Mouse (Mus musculus): ENCODE results near the gene Rara. TPM values are rescaled to one million over a fixed set of nuclear protein-coding genes. Genes with fewer than 3 reads are reported as not detected.

Rara gene
- polyA plus RNA-seq, 1 experiment, result not detected

GRCm38 (mm10) chr11:98941341-98941825, 13.8 kb downstream of the Rara start:
- H3K27ac ChIP-seq (ENCODE audit: insufficient read depth, low read depth, low read length), result peak overlapping the region; percentile 37
- peak overlapping the region; percentile 49 for H3K4me3 ChIP-seq (ENCODE audit: insufficient read depth, low read depth, low read length)
- TF ChIP-seq POLR2A (IDR thresholded peaks at IDR 0.05; ENCODE audit: insufficient read depth, low read depth, low read length) (no peak), CTCF (IDR thresholded peaks at IDR 0.05; ENCODE audit: insufficient read depth, low read depth, low read length) (no peak)
- H3K4me1 ChIP-seq (ENCODE audit: control insufficient read depth, insufficient read depth, low read length), result peaks cover 88% of the 10 kb centered on the region
- WGBS, result 7% methylated on average over 12 of the region's 12 CpGs

GRCm38 (mm10) chr11:98941826-98942550, 14.4 kb downstream of the Rara start:
- TF ChIP-seq CTCF (IDR thresholded peaks at IDR 0.05; ENCODE audit: insufficient read depth, low read depth, low read length) (no peak), POLR2A (IDR thresholded peaks at IDR 0.05; ENCODE audit: insufficient read depth, low read depth, low read length) (no peak)
- Histone ChIP-seq H3K4me3 (ENCODE audit: insufficient read depth, low read depth, low read length) (peak overlapping the region; percentile 49), H3K27ac (ENCODE audit: insufficient read depth, low read depth, low read length) (peak overlapping the region; percentile 63), H3K4me1 (ENCODE audit: control insufficient read depth, insufficient read depth, low read length) (peaks cover 85% of the 10 kb centered on the region)
- 16% methylated on average over 15 of the region's 15 CpGs for WGBS

DNA sequence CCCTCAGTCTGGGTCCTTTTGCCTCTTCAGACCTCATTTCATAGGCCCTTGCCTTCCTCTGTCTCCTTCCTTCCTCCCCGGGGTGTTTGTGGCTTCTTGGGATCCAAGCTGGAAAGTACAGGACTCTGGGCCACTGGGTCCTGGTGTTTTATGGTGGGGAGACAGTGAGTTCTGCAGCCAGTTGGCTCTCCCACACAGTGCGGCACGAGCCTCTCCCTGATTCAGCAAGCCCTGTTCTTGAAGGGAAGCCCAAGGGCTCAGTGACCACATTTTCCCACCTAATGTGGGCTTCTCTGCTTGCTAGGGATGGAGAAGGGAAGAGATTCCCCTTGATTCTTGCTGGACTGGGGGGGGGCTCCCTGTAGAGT, 14.9 kb downstream of the Rara start:
- Histone ChIP-seq H3K4me1 (ENCODE audit: control insufficient read depth, insufficient read depth, low read length) (peaks cover 86% of the 10 kb centered on the region), H3K27ac (ENCODE audit: insufficient read depth, low read depth, low read length) (peak overlapping the region; percentile 63), H3K4me3 (ENCODE audit: insufficient read depth, low read depth, low read length) (no peak overlapping the region; the same call in 1 of the 2 replicates)
- 40% methylated on average over 3 of the region's 3 CpGs for WGBS
- TF ChIP-seq CTCF (IDR thresholded peaks at IDR 0.05; ENCODE audit: insufficient read depth, low read depth, low read length) (no peak), POLR2A (IDR thresholded peaks at IDR 0.05; ENCODE audit: insufficient read depth, low read depth, low read length) (no peak)

DNA sequence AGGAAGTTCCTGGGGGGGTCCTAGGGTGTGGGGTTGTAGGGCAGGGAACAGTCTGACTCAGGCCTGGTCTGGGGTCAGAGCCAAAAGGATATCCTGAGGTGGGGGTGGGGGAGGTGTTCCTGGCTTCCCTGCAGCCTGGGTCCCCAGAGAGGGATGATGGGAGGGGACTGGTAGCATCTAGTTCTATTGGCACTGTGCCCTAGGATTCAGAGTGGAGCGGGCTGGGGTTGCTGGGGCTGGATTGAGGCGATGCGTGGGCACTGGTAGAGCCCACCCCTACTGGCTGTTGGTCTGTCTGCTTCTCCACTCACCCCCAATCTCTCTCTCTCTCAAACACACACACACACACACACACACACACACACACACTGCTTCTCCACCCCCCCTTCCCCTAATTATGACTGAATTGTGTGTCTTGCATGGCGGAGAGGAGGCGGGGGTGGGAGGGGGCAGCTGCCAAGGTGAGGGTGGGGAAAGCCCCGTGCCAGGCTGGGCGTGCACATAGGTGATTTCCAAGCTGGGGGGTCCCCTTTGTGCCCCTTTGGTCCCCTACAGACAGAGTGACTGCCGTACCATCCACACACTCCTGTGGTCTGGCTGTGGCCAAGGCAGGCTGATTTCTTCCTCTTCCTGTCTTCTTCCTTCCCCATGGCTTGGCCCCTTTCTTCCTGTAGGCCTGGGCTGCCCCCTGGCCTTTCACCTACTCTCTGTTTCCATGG, 15.5 kb downstream of the Rara start:
- no peak for TF ChIP-seq CTCF (IDR thresholded peaks at IDR 0.05; ENCODE audit: insufficient read depth, low read depth, low read length)
- no peak for TF ChIP-seq POLR2A (IDR thresholded peaks at IDR 0.05; ENCODE audit: insufficient read depth, low read depth, low read length)
- Histone ChIP-seq H3K4me3 (ENCODE audit: insufficient read depth, low read depth, low read length) (no peak overlapping the region), H3K27ac (ENCODE audit: insufficient read depth, low read depth, low read length) (no peak overlapping the region), H3K4me1 (ENCODE audit: control insufficient read depth, insufficient read depth, low read length) (peaks cover 80% of the 10 kb centered on the region)
- 45% methylated on average over 8 of the region's 8 CpGs for WGBS

DNA sequence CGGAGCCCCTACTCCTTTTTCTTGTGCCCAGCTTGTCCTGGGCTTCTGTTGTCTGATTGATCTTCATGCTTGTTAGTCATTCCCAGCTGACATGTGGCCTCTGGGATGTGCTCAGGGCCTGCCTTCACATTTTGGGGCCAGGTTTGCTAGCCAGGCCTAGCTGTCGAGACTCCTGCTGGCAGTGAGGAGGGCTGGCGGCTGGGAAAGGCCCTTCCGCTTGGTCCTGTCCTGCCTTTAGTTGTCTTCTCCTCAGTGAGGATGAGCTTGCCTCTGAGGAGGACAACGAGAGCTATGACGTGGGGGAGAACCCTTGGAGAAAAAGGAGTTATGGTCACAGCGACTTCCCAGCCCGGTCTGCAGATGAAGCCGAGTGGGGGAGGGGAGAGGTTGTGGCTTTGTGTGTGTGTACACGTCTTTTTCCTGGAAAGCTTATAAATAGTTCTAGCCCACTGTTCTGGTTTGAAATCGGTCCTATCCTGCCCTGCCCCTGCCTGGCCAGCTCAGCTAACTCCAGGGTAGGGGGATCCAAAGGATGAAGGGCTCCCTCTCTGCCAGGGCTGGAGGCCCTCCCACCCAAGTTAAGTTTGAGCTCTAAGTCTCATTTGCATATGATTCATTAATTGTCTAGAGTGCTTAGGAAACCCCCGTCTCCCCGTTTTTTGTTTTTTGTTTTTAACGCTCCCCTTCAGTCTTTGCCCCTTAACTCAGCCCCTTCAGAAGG, 16.3 kb downstream of the Rara start:
- Histone ChIP-seq H3K27ac (ENCODE audit: insufficient read depth, low read depth, low read length) (no peak overlapping the region), H3K4me1 (ENCODE audit: control insufficient read depth, insufficient read depth, low read length) (peaks cover 72% of the 10 kb centered on the region)
- WGBS, result 55% methylated on average over 14 of the region's 14 CpGs

GRCm38 (mm10) chr11:98944897-98945604, 17.4 kb downstream of the Rara start:
- Histone ChIP-seq H3K27ac (ENCODE audit: insufficient read depth, low read depth, low read length) (no peak overlapping the region), H3K4me1 (ENCODE audit: control insufficient read depth, insufficient read depth, low read length) (peaks cover 70% of the 10 kb centered on the region), H3K4me3 (ENCODE audit: insufficient read depth, low read depth, low read length) (no peak overlapping the region)
- no peak for TF ChIP-seq POLR2A (IDR thresholded peaks at IDR 0.05; ENCODE audit: insufficient read depth, low read depth, low read length)
- TF ChIP-seq CTCF (IDR thresholded peaks at IDR 0.05; ENCODE audit: insufficient read depth, low read depth, low read length), result no peak
- 62% methylated on average over 11 of the region's 11 CpGs for WGBS

More for the DNA sequence above, 16.3 kb downstream of the Rara start:
- TF ChIP-seq CTCF (IDR thresholded peaks at IDR 0.05; ENCODE audit: insufficient read depth, low read depth, low read length), result no peak
- TF ChIP-seq POLR2A (IDR thresholded peaks at IDR 0.05; ENCODE audit: insufficient read depth, low read depth, low read length), result no peak
- no peak overlapping the region for H3K4me3 ChIP-seq (ENCODE audit: insufficient read depth, low read depth, low read length)

GRCm38 (mm10) chr11:98945605-98945977, 18.0 kb downstream of the Rara start:
- TF ChIP-seq CTCF (IDR thresholded peaks at IDR 0.05; ENCODE audit: insufficient read depth, low read depth, low read length) (no peak), POLR2A (IDR thresholded peaks at IDR 0.05; ENCODE audit: insufficient read depth, low read depth, low read length) (no peak)
- WGBS, result 58% methylated on average over 3 of the region's 3 CpGs
- H3K4me1 ChIP-seq (ENCODE audit: control insufficient read depth, insufficient read depth, low read length), result peaks cover 70% of the 10 kb centered on the region

DNA sequence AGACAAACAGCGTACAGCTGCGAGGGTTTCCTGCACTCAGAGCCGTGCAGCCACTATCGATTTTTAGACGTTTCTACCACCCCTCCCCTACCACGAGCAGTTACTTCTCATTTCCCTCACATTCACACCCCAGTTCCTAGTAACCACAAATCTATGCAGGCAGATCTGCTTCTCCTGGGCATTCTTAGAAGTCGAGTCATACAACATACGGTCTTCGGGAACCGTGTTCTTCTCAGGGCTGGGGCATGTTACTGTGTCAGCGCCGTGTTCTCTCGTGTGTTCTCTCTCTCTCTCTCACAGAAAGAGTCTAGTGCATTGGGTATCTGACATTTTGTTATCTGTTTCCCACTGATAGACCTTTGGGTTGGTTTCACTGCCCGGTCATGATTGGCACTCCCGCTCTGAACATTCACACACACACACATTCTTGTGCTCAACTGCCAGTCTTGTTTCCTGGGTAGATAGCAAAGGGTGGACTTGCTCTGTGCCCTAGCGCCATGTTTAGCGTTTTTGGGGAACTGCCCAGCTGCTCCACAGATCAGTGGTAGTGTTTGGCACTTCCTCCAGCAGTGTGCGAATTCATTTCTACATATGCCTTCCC, 20.5 kb downstream of the Rara start:
- peaks cover 60% of the 10 kb centered on the region for H3K4me1 ChIP-seq (ENCODE audit: control insufficient read depth, insufficient read depth, low read length)
- TF ChIP-seq CTCF (IDR thresholded peaks at IDR 0.05; ENCODE audit: insufficient read depth, low read depth, low read length) (no peak), POLR2A (IDR thresholded peaks at IDR 0.05; ENCODE audit: insufficient read depth, low read depth, low read length) (no peak)
- no peak overlapping the region for H3K27ac ChIP-seq (ENCODE audit: insufficient read depth, low read depth, low read length)
- H3K4me3 ChIP-seq (ENCODE audit: insufficient read depth, low read depth, low read length), result no peak overlapping the region
- WGBS, result 86% methylated on average over 18 of the region's 18 CpGs

More at GRCm38 (mm10) chr11:98945605-98945977, 18.0 kb downstream of the Rara start:
- Histone ChIP-seq H3K27ac (ENCODE audit: insufficient read depth, low read depth, low read length) (no peak overlapping the region), H3K4me3 (ENCODE audit: insufficient read depth, low read depth, low read length) (no peak overlapping the region)
